Mouse (Mus musculus) neural tube, embryonic 13.5 days (tissue): ENCODE measurements around the gene Tchp. TPM values are rescaled to one million over a fixed set of nuclear protein-coding genes. Genes with fewer than 3 reads are reported as not detected.

ENCODE experiments used
- ATAC-seq: fragments of 200-750 bp; cut with Nextera tagmentation; 2 replicates; pipeline ENCODE4 v1.8.0; 2017; ENCODE audit warnings: low read depth, mild to moderate bottlenecking, moderate TSS enrichment, moderate library complexity
- H3K27ac ChIP-seq: fragments of 300-500 bp; sonication (generic); replicated peaks from 2 replicates; pipeline ENCODE4 v1.5.1; 2015; ENCODE audit warnings: moderate library complexity, mild to moderate bottlenecking, inconsistent platforms
- H3K27me3 ChIP-seq: fragments of 300-500 bp; sonication (generic); 2 replicates; pipeline ENCODE4 v1.6.1; 2015; ENCODE audit warnings: mild to moderate bottlenecking, inconsistent platforms
- H3K36me3 ChIP-seq: fragments of 300-500 bp; sonication (generic); 2 replicates; pipeline ENCODE4 v1.6.1; 2015; ENCODE audit warnings: mild to moderate bottlenecking, inconsistent platforms
- H3K4me1 ChIP-seq: fragments of 300-500 bp; sonication (generic); replicated peaks from 2 replicates; pipeline ENCODE4 v1.6.1; 2015; ENCODE audit warnings: inconsistent platforms
- H3K4me2 ChIP-seq: fragments of 300-500 bp; sonication (generic); 2 replicates; pipeline ENCODE4 v1.6.1; 2015; ENCODE audit warnings: inconsistent platforms, mild to moderate bottlenecking, moderate library complexity
- H3K4me3 ChIP-seq: fragments of 300-500 bp; sonication (generic); 2 replicates; pipeline ENCODE4 v1.5.1; 2015; ENCODE audit warnings: mild to moderate bottlenecking, inconsistent platforms
- H3K9ac ChIP-seq: fragments of 300-500 bp; sonication (generic); 2 replicates; pipeline ENCODE4 v1.6.1; 2015; ENCODE audit warnings: moderate library complexity, mild to moderate bottlenecking, inconsistent platforms
- H3K9me3 ChIP-seq: fragments of 300-500 bp; sonication (generic); 2 replicates; pipeline ENCODE4 v1.6.1; 2016; ENCODE audit warnings: inconsistent platforms
- whole genome bisulfite sequencing: fragments of 180-500 bp; shearing (Covaris S2); methylation state at CpG from one replicate; pipeline ENCODE4 v1.1.7; 2015; 5-methylcytosine and 5-hydroxymethylcytosine counted together
- polyA plus RNA-seq: library from polyadenylated mRNA; unstranded; fragments of >200 nt; fragmentation: Nextera tagmentation; extraction: Ambion mirVana; gene quantifications from 2 replicates; pipeline ENCODE4 v1.2.1, GENCODE M21; 2015

The Tchp gene
- polyA plus RNA-seq, 1 experiment from 2014 or later = 18.3 TPM

DNA sequence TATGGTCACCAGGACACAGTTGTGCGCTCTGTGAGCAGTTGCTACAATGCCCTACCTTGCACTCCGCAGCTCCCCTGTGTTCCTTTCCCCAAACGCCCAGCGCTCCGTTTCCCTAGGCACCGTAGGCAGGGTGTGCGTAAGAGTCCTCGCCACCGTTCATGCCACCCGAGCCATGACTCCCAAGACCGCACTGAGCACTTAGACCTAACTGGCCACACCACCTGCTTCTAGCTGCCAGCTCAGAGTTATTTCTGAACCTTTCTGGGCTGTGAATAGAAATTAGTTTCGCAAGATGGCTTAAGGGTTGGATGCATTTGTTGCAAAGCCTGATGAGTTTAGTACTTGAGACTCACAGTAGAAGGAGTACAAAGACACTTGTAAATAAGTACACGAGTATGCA, 15.3 kb downstream of the Tchp start:
- H3K27ac ChIP-seq = no peak overlapping the region
- H3K27me3 ChIP-seq = no peaks in the 10 kb centered on the region
- 0 out of 2 replicates have a peak, but pooled peaks cover 6% of the 10 kb centered on the region for H3K4me1 ChIP-seq
- no peak for ATAC-seq
- no peak overlapping the region for H3K4me3 ChIP-seq
- 93% methylated on average over 13 of the region's 13 CpGs for WGBS
- H3K4me2 ChIP-seq = no peak overlapping the region
- H3K36me3 ChIP-seq = peaks cover 87% of the 10 kb centered on the region
- H3K9ac ChIP-seq = no peak overlapping the region
- no peaks in the 10 kb centered on the region for H3K9me3 ChIP-seq

DNA sequence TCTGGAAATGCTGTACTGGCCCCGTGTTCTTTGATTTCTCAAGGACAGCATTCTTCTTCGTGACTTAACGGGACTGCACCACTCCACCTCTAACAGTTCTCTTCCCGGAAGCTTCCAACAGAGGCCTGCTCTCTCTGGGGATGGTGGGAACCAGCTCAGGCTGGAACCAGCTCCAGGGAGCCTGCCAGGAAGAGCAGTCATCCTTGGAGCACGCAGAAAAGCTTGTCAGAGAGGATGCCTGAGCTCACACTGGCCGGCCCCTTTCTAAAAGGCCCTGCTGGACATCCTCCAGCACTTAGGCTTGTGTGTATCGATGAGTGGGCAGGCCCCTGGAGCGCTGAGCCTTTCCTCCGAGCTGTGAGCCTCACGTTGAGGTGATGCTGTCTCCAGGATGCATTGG, 20.6 kb downstream of the Tchp start:
- Histone ChIP-seq H3K4me1 (no peaks in the 10 kb centered on the region), H3K9me3 (no peaks in the 10 kb centered on the region), H3K4me3 (no peak overlapping the region), H3K27me3 (no peaks in the 10 kb centered on the region), H3K27ac (no peak overlapping the region), H3K4me2 (no peak overlapping the region), H3K9ac (no peak overlapping the region), H3K36me3 (peaks cover 87% of the 10 kb centered on the region)
- 91% methylated on average over 10 of the region's 10 CpGs for WGBS
- no peak for ATAC-seq

DNA sequence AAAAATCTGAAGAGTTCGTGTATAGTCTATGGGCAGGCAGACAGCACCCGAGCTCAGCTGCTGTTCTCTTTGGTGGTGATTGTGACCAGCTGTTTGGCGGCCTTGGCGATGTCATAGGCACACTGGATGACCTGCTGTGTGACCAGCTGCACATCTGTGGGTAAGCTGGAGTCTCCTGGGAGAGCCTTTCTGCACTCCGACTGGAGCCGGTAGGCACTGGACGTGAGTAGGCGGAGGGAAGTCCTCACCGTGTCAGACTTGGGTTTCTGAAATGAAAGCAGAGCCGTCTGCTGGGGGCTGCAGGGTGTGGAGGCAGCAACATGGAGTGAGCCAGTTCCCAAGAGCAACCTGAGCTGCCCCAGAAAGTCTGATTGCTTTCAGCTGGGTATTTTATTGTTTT, 22.6 kb downstream of the Tchp start:
- peaks cover 88% of the 10 kb centered on the region for H3K36me3 ChIP-seq
- no peaks in the 10 kb centered on the region for H3K9me3 ChIP-seq
- no peak overlapping the region for H3K27ac ChIP-seq
- no peaks in the 10 kb centered on the region for H3K4me1 ChIP-seq
- no peak overlapping the region for H3K4me3 ChIP-seq
- ATAC-seq = no peak
- WGBS = 81% methylated on average over 10 of the region's 10 CpGs
- H3K9ac ChIP-seq = no peak overlapping the region
- H3K27me3 ChIP-seq = no peaks in the 10 kb centered on the region
- no peak overlapping the region for H3K4me2 ChIP-seq

DNA sequence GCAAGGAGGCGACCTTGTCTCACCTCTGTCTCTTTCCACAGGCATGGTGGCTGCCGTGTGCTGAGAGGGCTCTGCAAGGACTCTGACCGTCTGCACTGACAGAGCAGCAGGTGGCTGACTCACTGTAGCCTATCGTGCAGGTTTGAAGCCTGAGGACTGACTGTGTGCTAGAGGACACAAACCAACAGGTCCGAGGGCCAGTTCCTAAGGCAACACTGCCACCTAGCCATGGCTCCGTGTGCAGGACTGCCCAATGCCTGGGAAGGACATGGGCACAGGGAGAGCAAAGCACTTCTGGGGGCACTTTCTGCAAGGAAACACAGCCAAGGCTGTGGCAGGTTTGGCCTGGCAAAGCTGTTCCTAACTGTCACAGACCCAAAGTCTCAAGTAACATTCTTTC, 23.9 kb downstream of the Tchp start:
- no peaks in the 10 kb centered on the region for H3K9me3 ChIP-seq
- H3K27me3 ChIP-seq = no peaks in the 10 kb centered on the region
- no peak overlapping the region for H3K4me2 ChIP-seq
- ATAC-seq = no peak
- H3K4me3 ChIP-seq = no peak overlapping the region
- peaks cover 87% of the 10 kb centered on the region for H3K36me3 ChIP-seq
- no peak overlapping the region for H3K27ac ChIP-seq
- WGBS = 74% methylated on average over 6 of the region's 6 CpGs
- no peak overlapping the region for H3K9ac ChIP-seq
- no peaks in the 10 kb centered on the region for H3K4me1 ChIP-seq

DNA sequence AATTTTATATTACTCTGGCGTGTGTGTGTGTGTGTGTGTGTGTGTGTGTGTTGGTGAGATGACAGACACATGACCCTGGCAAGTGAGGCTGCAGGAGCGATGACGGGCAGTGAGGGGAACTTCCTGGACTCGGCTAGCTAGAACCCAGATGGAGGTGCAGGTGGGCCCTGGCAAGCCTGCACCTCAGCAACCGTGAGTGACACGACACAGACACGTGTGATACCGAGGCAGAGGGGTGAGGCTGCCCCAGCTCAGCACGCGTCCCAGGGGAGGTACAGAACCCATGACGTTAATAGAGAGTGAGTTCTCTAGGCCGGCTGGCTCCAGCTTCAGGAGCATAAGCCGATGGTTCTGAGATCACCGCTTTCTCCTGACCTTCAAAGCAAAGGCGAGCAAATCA, 24.4 kb downstream of the Tchp start:
- H3K9me3 ChIP-seq = no peaks in the 10 kb centered on the region
- no peak overlapping the region for H3K9ac ChIP-seq
- 89% methylated on average over 15 of the region's 15 CpGs for whole genome bisulfite sequencing
- H3K4me2 ChIP-seq = no peak overlapping the region
- peaks cover 92% of the 10 kb centered on the region for H3K36me3 ChIP-seq
- H3K4me3 ChIP-seq = no peak overlapping the region
- H3K27ac ChIP-seq = no peak overlapping the region
- no peaks in the 10 kb centered on the region for H3K4me1 ChIP-seq
- no peak for ATAC-seq
- no peaks in the 10 kb centered on the region for H3K27me3 ChIP-seq

DNA sequence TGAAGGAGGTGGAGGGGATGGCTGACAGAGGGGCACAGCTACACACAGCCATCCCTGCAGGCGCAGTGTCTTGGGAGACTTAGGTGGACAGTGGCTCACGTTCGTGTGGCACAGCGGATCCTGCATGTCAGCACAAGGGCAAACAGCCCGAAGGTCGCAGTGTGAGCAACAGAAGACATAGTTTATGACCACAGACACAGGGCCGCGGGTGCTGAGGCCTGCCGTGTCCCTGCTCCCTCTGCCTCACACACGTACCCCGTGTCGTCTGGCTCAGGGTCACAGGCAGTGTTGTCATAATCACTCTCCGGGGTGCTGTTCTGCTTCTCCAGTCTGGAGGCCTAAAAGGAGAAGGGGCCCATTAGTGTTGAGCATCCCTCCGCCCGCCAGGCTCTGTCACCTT, 26.0 kb downstream of the Tchp start:
- H3K4me2 ChIP-seq = no peak overlapping the region
- no peak overlapping the region for H3K27ac ChIP-seq
- H3K36me3 ChIP-seq = peaks cover 93% of the 10 kb centered on the region
- no peak overlapping the region for H3K9ac ChIP-seq
- no peak for ATAC-seq
- no peaks in the 10 kb centered on the region for H3K27me3 ChIP-seq
- 86% methylated on average over 15 of the region's 15 CpGs for WGBS
- no peak overlapping the region for H3K4me3 ChIP-seq
- no peaks in the 10 kb centered on the region for H3K4me1 ChIP-seq
- H3K9me3 ChIP-seq = no peaks in the 10 kb centered on the region

DNA sequence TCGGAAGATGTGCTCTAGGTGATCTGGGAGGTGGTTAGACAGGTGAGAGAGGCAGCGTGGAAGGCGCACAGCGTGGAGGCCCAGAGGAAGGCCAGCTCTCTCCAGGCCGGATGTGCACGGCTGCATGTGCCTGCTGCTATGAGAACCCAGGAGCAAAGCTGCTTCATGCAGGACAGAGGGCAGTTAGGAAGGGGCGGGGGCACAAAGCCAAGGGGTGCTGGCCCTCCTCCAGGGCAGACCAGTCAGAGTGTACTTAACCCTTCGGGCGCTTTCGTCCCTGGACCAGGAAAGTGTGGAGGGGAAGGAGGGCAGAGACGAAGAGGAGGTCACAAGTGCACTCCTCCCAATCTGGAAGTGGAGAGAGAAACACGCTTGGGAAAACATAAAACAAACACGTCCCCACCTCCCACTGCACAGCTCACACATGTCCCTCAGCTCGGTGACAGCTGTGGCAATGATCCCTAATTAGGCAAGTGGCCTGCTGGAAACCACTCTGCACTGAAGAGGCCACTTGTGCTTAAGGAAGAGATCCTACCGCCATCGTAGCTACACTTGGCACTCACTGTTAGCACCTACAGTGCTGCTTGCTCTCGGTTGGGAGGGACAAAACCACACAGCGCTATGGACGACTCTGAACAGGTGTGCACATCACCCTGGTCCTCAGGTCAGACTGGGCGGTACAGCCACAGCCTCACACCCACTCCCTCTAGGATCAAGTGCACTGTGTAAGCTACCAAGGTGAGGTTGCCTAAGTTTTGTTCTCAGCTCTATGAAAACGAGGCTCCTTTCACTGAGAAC, 29.7 kb downstream of the Tchp start:
- H3K9me3 ChIP-seq = no peaks in the 10 kb centered on the region
- H3K4me1 ChIP-seq = no peaks in the 10 kb centered on the region
- H3K9ac ChIP-seq = no peak overlapping the region
- no peaks in the 10 kb centered on the region for H3K27me3 ChIP-seq
- no peak overlapping the region for H3K4me2 ChIP-seq
- no peak for ATAC-seq
- no peak overlapping the region for H3K4me3 ChIP-seq
- H3K36me3 ChIP-seq = peaks cover 91% of the 10 kb centered on the region
- 86% methylated on average over 21 of the region's 21 CpGs for WGBS
- no peak overlapping the region for H3K27ac ChIP-seq

DNA sequence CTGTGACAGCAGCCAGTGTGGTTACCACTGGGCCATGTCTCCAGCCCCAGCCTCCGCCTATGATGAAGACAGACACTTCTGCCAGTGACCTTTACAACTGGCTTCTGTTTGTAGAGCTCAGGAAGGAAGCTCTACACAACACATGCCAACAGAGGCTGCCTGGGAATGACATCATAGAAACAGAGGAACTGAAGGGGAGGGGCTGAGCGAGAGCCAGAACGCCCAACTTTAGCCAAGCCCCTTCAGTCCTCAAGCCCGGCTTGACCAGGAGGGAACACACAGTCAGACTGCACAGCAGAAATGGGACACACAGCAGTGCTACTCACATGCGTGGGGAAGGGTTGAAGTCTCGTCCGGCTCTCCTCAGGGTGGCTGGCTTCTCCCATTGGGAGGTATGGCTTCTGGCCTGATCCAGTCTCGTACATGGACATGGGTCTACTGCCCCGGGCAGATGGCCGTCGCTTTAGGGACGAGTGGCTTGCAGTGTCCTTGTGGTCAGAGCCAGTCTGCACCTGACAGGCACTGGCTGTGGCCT, 31.2 kb downstream of the Tchp start:
- H3K4me3 ChIP-seq = no peak overlapping the region
- ATAC-seq = no peak
- H3K36me3 ChIP-seq = peaks cover 91% of the 10 kb centered on the region
- H3K9ac ChIP-seq = no peak overlapping the region
- H3K27me3 ChIP-seq = no peaks in the 10 kb centered on the region
- no peak overlapping the region for H3K27ac ChIP-seq
- no peak overlapping the region for H3K4me2 ChIP-seq
- H3K4me1 ChIP-seq = no peaks in the 10 kb centered on the region
- H3K9me3 ChIP-seq = no peaks in the 10 kb centered on the region
- WGBS = 90% methylated on average over 12 of the region's 12 CpGs

DNA sequence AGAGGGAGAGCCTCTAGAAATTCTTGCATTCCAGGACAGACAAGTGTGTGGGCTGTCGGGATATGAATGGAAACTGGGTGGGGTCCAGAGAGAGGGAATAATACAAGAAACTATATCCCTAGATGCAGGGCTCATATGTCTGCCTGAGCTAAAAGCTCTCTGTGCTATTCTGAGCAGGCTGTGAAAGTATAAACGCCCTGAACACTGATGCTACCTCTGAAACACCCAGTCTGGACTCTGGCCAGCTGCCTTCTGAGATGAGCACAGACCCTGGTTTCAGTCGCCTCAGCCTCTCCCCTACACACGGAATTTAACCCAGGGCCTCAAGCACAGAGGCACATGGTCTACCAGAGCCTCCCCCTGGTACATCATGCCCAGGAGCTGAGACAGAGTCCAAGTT, 33.0 kb downstream of the Tchp start:
- Histone ChIP-seq H3K4me2 (no peak overlapping the region), H3K4me1 (no peaks in the 10 kb centered on the region), H3K36me3 (peaks cover 97% of the 10 kb centered on the region), H3K27me3 (no peaks in the 10 kb centered on the region), H3K4me3 (no peak overlapping the region), H3K9me3 (no peaks in the 10 kb centered on the region), H3K9ac (no peak overlapping the region), H3K27ac (no peak overlapping the region)
- no peak for ATAC-seq
- whole genome bisulfite sequencing = 70% methylated on average over 4 of the region's 4 CpGs

DNA sequence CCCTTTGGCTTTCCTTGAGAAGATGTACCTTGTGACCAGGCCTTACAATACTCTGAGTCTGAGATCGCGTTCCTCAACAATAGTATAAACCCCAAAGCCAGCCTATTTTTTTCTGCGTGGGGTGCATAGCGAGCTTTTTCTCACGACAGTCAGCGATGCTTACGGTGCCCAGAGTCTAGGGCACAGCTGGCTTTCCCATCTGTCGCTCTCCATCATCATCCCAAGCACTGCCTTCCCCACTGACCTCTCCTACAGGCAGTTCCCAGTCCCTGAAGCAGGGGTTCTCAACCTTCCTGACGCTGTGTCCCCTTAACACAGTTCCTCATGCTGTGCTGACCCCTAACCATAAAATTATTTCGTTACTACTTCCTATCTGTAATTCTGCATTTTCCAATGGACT, 35.0 kb downstream of the Tchp start:
- no peak overlapping the region for H3K27ac ChIP-seq
- H3K4me3 ChIP-seq = no peak overlapping the region
- no peaks in the 10 kb centered on the region for H3K9me3 ChIP-seq
- no peak for ATAC-seq
- no peaks in the 10 kb centered on the region for H3K4me1 ChIP-seq
- peaks cover 93% of the 10 kb centered on the region for H3K36me3 ChIP-seq
- no peak overlapping the region for H3K4me2 ChIP-seq
- WGBS = 89% methylated on average over 10 of the region's 10 CpGs
- H3K27me3 ChIP-seq = no peaks in the 10 kb centered on the region
- no peak overlapping the region for H3K9ac ChIP-seq

DNA sequence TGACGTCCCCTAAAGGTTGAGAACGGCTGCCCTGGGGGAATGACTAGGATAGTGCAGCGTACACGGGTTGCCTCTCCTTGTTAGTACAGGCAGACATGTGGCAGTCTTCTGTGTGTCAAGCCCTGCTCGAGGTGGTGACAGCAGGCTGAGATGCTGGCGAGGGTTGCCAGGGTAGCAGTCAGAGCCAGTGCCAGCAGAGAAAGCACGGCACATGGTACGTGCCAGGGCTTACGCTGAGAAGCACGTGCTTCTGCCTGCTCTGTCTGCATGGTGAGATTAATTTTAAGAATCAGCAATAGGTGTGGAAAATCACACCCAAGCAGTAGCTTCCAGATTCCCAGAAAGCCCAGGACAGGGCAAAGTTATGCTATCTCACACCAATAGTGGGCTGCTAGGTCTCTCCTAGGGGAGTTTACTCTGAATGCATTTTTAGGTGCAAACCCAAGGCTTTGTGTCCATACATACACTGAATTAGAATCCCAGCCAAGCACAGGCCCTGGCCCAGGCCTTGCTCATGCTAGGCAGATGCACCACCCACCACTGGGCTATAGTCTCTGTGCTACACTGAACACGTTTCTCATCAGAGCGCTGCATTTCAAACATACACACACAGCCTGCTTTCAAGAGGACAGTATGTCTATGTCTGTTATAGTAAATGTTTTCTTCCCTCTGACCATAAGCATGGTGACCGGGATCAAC, 35.6 kb downstream of the Tchp start:
- WGBS = 91% methylated on average over 13 of the region's 13 CpGs
- H3K27ac ChIP-seq = no peak overlapping the region
- H3K9ac ChIP-seq = no peak overlapping the region

DNA sequence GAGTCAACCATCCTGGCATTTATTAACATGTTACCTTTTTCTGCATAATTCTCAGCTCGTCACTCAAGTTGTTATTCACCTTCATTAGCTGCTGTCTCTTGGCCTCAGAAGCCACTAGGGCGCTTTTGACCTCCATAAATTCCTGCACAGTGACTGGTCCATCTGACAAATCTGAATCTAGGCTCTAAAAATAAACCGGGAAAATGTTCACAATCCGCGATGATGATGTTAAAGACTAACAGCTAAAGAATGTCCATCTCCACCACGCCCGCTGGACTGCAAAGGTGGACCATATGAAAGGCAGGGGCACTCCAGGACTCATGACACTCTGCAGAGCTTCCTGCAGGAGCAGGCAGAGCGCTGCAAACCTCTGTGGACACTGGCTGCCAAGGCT, 36.1 kb downstream of the Tchp start:
- no peak overlapping the region for H3K9ac ChIP-seq
- peaks cover 93% of the 10 kb centered on the region for H3K36me3 ChIP-seq
- no peak overlapping the region for H3K27ac ChIP-seq
- H3K4me1 ChIP-seq = no peaks in the 10 kb centered on the region
- no peak for ATAC-seq
- H3K27me3 ChIP-seq = no peaks in the 10 kb centered on the region
- no peaks in the 10 kb centered on the region for H3K9me3 ChIP-seq
- H3K4me2 ChIP-seq = no peak overlapping the region
- 93% methylated on average over 8 of the region's 8 CpGs for WGBS
- H3K4me3 ChIP-seq = no peak overlapping the region

More for the DNA sequence above, 35.6 kb downstream of the Tchp start:
- Histone ChIP-seq H3K4me1 (no peaks in the 10 kb centered on the region), H3K9me3 (no peaks in the 10 kb centered on the region), H3K27me3 (no peaks in the 10 kb centered on the region), H3K36me3 (peaks cover 93% of the 10 kb centered on the region), H3K4me2 (no peak overlapping the region), H3K4me3 (no peak overlapping the region)
- ATAC-seq = no peak
